Mouse (Mus musculus) bone marrow macrophage, adult 2 months (primary cell): Measurements from ENCODE around the gene Atg4c. TPM values are rescaled to one million over a fixed set of nuclear protein-coding genes. Genes with fewer than 3 reads are reported as not detected.

Experiments used
- H3K27ac ChIP-seq: 2 replicates; pipeline ENCODE4 v1.5.1; 2012; ENCODE audit warnings: low read depth, low read length; ENCODE audit not compliant: insufficient read depth
- H3K4me1 ChIP-seq: 2 replicates; pipeline ENCODE4 v1.6.1; 2012; ENCODE audit warnings: low read length; ENCODE audit not compliant: control insufficient read depth, insufficient read depth
- H3K4me3 ChIP-seq: 2 replicates; pipeline ENCODE4 v1.5.1; 2012; ENCODE audit warnings: mild to moderate bottlenecking, low read length, moderate library complexity; ENCODE audit not compliant: insufficient read depth
- CTCF ChIP-seq: IDR thresholded peaks from 2 replicates; pipeline ENCODE4 v1.5.1; 2012; ENCODE audit warnings: low read depth, mild to moderate bottlenecking, low read length, moderate library complexity
- POLR2A ChIP-seq: IDR thresholded peaks from 2 replicates; pipeline ENCODE4 v1.6.1; 2012; ENCODE audit warnings: mild to moderate bottlenecking, low read depth, low read length, borderline replicate concordance
- polyA plus RNA-seq: library from polyadenylated mRNA; stranded (reverse); fragments of >200 nt; gene quantifications from 2 replicates; pipeline ENCODE4 v1.2.4, GENCODE M21; 2012; ENCODE audit not compliant: missing spikeins, insufficient read depth, insufficient read length

The Atg4c gene
- polyA plus RNA-seq, 1 experiment = 23.8 TPM

DNA sequence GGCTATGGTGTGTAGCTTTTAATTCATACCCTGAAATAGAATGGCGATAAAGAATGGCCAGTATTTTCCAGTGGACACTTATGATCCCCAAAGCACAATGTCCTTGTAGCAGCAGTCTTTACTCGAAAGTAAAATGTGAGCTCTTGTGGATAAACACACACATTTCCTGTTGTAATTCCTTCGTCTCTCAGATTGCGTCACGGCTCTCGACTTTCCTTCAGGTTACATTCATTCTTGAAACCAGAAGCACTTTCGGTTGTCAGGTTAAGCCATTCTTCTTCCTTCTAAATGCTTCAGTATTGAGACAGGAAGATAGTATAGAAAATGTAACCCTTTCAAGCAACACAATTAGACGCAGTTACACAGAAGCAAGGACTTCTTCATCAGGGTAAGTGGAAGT lies 17.9 kb downstream of the Atg4c start:
- H3K27ac ChIP-seq = no peak overlapping the region
- no peak overlapping the region for H3K4me3 ChIP-seq
- TF ChIP-seq POLR2A (no peak), CTCF (no peak)
- peaks cover 23% of the 10 kb centered on the region for H3K4me1 ChIP-seq

DNA sequence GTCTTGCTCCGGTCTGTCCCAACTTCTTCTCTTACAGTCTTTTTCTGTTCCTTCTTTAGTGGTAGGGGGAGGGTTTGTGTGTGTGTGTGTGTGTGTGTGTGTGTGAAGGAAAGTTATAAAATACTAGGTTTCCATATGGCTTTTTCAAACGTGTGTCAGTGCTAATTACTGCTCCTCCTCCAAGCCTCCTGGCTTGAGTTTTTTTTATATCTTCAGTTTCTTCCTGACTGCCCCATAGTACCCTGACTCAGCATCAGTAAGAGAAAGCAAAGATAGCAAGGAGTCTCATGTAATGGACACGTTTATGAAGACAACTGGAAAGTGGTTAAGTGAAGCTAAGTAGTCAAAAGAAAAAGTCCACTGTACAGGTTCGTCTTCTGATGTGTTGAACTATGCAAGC lies 19.4 kb downstream of the Atg4c start:
- Histone ChIP-seq H3K27ac (no peak overlapping the region), H3K4me1 (peaks cover 21% of the 10 kb centered on the region), H3K4me3 (no peak overlapping the region)
- TF ChIP-seq POLR2A (no peak), CTCF (no peak)

DNA sequence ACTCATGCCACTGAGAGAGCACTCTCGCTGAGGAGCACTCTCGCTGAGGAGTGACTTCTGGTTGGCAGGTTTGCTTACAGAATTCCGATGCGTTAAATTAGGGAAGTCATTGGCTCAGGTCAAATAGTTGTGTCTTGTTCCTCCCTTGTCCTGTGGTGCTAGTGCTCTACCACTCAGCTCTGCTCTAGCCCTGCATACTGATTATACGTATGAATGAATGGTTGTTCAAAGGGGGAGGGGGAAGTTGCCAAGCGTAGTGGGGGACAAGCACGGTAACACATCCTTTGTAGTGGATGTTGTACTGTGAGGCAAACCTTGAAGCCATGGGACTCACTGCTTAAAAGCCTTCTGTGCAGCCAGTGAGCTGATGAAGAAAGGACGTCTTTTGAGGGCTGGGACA lies 28.5 kb downstream of the Atg4c start:
- H3K27ac ChIP-seq = no peak overlapping the region
- TF ChIP-seq POLR2A = no peak
- no peak for TF ChIP-seq CTCF
- peaks cover 21% of the 10 kb centered on the region for H3K4me1 ChIP-seq
- H3K4me3 ChIP-seq = no peak overlapping the region

DNA sequence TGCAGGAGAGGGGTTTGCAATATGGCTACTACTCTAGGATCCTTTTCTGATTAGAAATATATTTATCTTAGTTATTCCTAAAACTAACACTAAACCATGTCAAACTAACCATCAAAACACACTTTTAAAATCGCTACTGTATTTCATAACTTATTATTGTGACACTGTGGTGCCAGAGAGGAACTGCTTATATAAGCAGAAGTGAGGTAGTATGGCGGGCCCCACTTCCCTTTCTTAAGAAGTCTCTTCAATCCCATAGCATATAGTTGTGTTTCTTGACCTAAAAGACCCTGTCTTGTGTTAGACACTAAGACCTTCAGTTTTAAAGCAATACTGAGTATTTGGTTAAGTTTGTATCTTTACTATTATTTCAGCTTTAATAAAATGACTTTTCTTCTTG lies 31.1 kb downstream of the Atg4c start:
- no peak for TF ChIP-seq CTCF
- TF ChIP-seq POLR2A = no peak
- Histone ChIP-seq H3K4me3 (peak overlapping the region; percentile 14; the same call in 1 of the 2 replicates), H3K27ac (peak overlapping the region; percentile 70), H3K4me1 (peaks cover 21% of the 10 kb centered on the region)

DNA sequence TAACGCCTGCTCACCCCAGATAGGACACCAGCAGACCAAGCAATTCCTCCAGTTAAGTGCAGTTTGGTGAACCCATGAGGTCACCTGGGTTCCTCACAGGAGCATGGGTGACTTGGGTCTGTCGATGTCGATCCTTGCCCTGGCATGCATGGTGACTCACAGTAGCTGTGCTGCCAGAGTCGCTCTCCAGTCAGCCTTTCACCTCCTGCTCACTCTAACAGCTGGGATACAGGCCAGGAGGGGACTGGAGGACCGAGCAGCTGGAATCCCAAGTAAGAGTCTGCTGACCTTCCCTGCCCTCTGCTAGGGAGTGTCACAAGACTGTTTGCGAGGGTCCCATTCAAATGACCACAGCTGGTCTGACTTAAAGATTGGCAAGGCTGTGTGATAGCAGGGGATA lies 33.5 kb downstream of the Atg4c start:
- TF ChIP-seq POLR2A (no peak), CTCF (no peak)
- no peak overlapping the region for H3K27ac ChIP-seq
- H3K4me3 ChIP-seq = no peak overlapping the region
- H3K4me1 ChIP-seq = peaks cover 21% of the 10 kb centered on the region

DNA sequence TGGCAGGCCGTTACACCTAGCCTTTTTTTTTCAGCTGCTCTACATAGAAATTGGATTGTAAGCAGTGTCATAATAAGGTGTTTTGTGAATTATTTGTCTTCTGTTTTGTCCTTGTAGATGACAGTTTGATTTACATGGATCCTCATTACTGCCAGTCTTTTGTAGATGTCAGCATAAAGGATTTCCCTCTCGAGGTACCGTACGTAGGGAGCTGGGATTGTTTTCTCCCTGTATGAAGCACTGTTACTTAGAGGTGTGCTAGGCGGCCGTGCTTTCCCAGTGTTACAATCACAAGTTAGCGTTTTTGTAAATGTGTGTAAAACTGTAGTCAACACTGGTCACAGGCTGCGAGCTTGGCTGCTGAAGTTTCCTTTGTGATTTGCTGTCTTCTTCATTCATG lies 35.6 kb downstream of the Atg4c start:
- Histone ChIP-seq H3K4me1 (peaks cover 11% of the 10 kb centered on the region), H3K4me3 (no peak overlapping the region), H3K27ac (no peak overlapping the region)
- TF ChIP-seq CTCF = no peak
- TF ChIP-seq POLR2A = no peak

DNA sequence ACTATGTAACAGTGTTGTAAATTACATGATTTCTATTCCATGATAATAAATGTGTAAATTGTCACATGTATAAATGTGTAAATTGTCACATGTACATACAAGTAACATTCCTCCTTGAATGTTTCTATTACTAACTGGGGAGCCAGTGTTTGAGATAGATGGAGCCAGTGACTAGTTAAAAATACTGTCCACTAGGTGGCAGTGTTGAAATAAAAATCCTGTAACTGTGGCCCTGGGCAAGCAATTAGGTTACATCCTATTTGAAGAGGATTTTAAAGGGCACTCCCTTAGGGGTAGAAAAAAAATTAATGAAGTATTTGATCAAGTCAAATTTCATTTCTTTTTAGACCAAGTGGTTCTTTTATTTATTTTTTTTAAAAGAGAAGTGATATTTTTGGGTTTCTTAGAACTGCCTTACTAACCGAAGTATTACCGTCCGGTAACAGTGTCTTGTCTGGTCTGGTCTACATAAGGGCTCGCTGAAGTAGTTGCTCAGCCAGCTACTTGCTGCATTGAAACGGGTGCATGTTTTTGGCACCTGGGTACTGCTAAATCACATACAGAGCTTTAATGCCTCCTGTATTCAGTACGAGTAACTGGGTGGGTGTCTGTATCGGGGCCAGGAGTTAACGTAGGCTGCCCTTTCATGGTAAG lies 41.6 kb downstream of the Atg4c start:
- H3K4me3 ChIP-seq = no peak overlapping the region
- TF ChIP-seq POLR2A (no peak), CTCF (no peak)
- H3K27ac ChIP-seq = no peak overlapping the region
- no peaks in the 10 kb centered on the region for H3K4me1 ChIP-seq

DNA sequence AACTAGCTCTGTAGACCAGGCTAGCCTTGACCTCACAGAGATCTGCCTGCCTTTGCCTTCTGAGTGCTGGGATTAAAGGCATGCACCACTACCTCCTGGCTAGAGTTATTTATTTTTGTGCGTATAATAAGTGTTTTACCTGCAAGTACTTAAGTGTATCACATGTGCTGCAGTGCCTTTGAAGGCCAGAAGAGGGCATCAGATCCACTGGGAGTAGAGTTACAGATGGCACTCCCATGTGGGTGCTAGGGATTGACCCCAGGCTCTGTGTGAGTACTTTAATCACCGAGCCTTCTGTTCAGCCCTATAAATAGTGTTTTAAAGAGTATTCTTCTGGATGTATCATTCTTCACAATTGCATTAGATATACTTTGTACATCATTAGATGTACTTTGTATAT lies 44.6 kb downstream of the Atg4c start:
- Histone ChIP-seq H3K4me3 (no peak overlapping the region), H3K27ac (no peak overlapping the region), H3K4me1 (no peaks in the 10 kb centered on the region)
- TF ChIP-seq POLR2A (no peak), CTCF (no peak)

DNA sequence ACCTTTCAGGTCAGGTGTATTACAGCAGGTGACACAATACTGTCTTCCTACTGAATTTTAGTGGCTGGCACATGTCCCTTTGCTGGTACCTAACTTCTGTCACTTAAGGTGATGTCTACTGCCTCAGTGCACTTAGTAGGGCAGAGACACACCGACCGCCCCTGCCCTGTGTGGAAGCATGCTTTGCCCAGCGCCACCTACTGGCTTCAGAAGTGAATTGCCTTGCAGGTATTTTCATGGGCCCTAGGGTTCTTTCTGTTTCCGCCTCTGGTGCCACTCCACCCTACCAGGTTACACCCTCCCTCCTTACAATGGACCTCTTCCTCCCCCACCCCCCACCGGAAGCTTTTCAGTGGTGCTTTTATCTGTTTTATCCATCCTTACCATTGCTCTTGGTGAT lies 47.9 kb downstream of the Atg4c start:
- TF ChIP-seq CTCF = peak; percentile 33; the same call in 1 of the 2 replicates
- TF ChIP-seq POLR2A = no peak
- no peaks in the 10 kb centered on the region for H3K4me1 ChIP-seq
- H3K4me3 ChIP-seq = no peak overlapping the region
- no peak overlapping the region for H3K27ac ChIP-seq

DNA sequence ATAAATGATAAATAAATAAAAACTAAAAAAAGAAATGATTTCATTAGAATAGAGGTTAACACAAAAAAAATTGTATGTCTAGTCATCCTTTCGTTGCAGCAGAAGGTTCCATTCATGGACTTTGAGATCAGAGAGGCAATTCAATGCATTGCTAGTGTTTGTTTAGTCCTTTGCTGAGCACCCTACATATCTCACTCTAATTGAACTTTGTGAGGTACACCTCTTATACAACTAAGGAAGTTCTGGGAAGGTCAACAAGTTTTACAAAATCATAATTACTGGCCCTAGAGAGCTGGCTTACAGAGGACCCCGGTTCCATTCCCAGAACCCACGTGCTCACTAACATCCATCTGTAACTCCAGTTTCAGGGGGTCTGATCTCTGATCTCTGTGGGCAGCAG lies 55.6 kb downstream of the Atg4c start:
- TF ChIP-seq CTCF = no peak
- no peak for TF ChIP-seq POLR2A
- Histone ChIP-seq H3K27ac (no peak overlapping the region), H3K4me3 (no peak overlapping the region), H3K4me1 (no peaks in the 10 kb centered on the region)
